Mouse (Mus musculus): ENCODE results near the gene Ccdc141.

- TF ChIP-seq ZNF384 (IDR thresholded peaks at IDR 0.05; ENCODE audit: low read depth, low read length) (no peak), ZC3H11A (IDR thresholded peaks at IDR 0.05; ENCODE audit: borderline replicate concordance, low read depth, low read length) (no peak), CHD2 (IDR thresholded peaks at IDR 0.05; ENCODE audit: low read depth, low read length) (no peak)
Measured at GRCm38 (mm10) chr2:76962045-76962432, 208.4 kb downstream of the Ccdc141 start.

All from ES-E14 (cell line).